Mouse (Mus musculus) olfactory bulb, adult 2 months (tissue): Measurements from ENCODE around the gene Rad51. TPM values are rescaled to one million over a fixed set of nuclear protein-coding genes. Genes with fewer than 3 reads are reported as not detected.

Experiments
- H3K27ac ChIP-seq: fragments of 200-500 bp; 2 replicates; pipeline ENCODE4 v1.5.1; 2012; ENCODE audit warnings: low read depth, low read length; ENCODE audit not compliant: insufficient read depth
- H3K4me1 ChIP-seq: fragments of 200-500 bp; 2 replicates; pipeline ENCODE4 v1.6.1; 2012; ENCODE audit warnings: low read length; ENCODE audit not compliant: control insufficient read depth, insufficient read depth
- H3K4me3 ChIP-seq: fragments of 200-500 bp; 2 replicates; pipeline ENCODE4 v1.5.1; 2012; ENCODE audit warnings: mild to moderate bottlenecking, low read depth, low read length, moderate library complexity; ENCODE audit not compliant: insufficient read depth
- CTCF ChIP-seq: fragments of 200-500 bp; IDR thresholded peaks from 2 replicates; pipeline ENCODE4 v1.5.1; 2012; ENCODE audit warnings: low read depth, mild to moderate bottlenecking, low read length, moderate library complexity; ENCODE audit not compliant: insufficient read depth
- POLR2A ChIP-seq: fragments of 200-500 bp; IDR thresholded peaks from 2 replicates; pipeline ENCODE4 v1.6.1; 2012; ENCODE audit warnings: mild to moderate bottlenecking, low read depth, low read length, moderate library complexity; ENCODE audit not compliant: insufficient read depth
- WGBS: fragments of 180-500 bp; shearing (Covaris S2); methylation state at CpG from one replicate; pipeline ENCODE4 v1.1.7; 2018; 5-methylcytosine and 5-hydroxymethylcytosine counted together
- polyA plus RNA-seq: library from polyadenylated mRNA; stranded (reverse); fragments of >200 nt; gene quantifications from 2 replicates; pipeline ENCODE4 v1.2.4, GENCODE M21; 2012; ENCODE audit warnings: low replicate concordance; ENCODE audit not compliant: missing spikeins, insufficient read depth, insufficient read length

Rad51 gene
- polyA plus RNA-seq, 1 experiment: not detected

DNA sequence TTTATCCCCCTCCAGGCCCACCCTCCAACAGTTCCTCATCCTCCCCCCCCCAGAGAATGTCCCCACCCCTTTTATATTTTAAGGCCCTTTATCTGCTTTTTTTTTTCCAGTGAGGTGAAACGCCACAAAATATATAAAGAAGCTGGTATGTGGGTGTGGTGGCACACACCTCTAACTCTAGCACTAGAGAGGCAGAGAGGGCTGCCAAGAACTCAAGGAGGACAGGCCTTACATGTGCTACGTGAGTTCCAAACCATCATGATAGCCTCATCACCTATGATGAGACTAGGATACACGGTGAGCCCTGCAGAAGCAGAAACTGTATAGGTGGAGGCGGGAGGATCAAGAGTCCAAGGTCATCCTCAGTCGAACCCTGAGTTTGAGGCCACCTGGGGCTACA, 78.4 kb downstream of the Rad51 start:
- Histone ChIP-seq H3K27ac (no peak overlapping the region), H3K4me3 (no peak overlapping the region), H3K4me1 (peaks cover 3% of the 10 kb centered on the region; the same call in 1 of the 2 replicates)
- WGBS: 82% methylated on average over 5 of the region's 5 CpGs
- TF ChIP-seq POLR2A (no peak), CTCF (no peak)

- H3K27ac ChIP-seq: no peak overlapping the region
- TF ChIP-seq CTCF (no peak), POLR2A (no peak)
- H3K4me1 ChIP-seq: peaks cover 4% of the 10 kb centered on the region
- H3K4me3 ChIP-seq: no peak overlapping the region
- 58% methylated on average over 5 of the region's 5 CpGs for WGBS
Measured at GRCm38 (mm10) chr2:119194140-119194539, 81.5 kb downstream of the Rad51 start.

DNA sequence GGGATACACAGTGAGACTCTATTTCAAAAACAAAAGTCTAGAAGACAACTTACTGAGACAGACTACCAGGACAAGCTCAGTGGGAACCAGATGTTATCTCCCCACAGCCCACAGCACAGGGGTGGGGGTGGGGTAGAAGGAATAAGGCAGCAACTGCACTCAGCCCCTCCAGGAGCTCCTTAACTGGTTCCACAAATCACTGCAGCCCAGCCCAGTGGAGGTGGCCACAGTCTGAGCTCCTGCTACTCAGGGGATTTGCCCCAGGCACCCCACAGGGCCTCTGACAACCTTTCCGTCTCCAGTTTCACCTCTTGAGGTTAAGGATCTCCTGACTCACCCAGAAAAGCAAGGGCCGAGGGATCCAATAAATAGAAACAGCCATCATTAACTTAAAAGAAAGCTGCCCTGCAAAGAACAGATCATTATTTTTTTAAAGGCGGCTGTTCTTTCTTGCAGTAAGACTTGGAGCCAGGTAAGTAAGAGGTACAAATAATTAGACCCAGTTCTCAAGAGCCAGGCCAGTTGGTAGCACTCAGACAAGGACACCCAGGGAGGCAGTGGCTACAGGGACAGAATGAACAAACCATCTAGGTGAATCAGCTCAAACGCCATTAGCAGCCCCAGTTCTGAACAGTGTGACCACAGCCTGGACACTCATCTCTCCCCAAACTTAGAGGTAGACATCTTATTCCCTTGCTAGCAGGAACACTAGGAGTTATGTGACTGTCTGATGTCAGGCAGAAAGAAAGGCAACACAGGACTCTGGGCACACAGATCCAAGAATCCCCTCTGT, 83.9 kb downstream of the Rad51 start:
- peaks cover 2% of the 10 kb centered on the region; the same call in 1 of the 2 replicates for H3K4me1 ChIP-seq
- no peak overlapping the region for H3K27ac ChIP-seq
- H3K4me3 ChIP-seq: no peak overlapping the region
- WGBS: 60% methylated on average over 4 of the region's 4 CpGs
- TF ChIP-seq POLR2A (no peak), CTCF (no peak)

Other genes starting within 250 kb of the Rad51 start
- gene Bahd1, start 212.4 kb upstream of the Rad51 start, polyA plus RNA-seq: not detected in 2 replicates
- gene Chst14, start 186.3 kb upstream of the Rad51 start, polyA plus RNA-seq: not detected in 2 replicates
- gene Ccdc32, start 83.4 kb upstream of the Rad51 start, polyA plus RNA-seq: not detected in 2 replicates
- gene Rpusd2, start 78.0 kb upstream of the Rad51 start, polyA plus RNA-seq: not detected in 2 replicates
- gene Knl1, start 65.7 kb upstream of the Rad51 start, polyA plus RNA-seq: not detected in 2 replicates
- gene Rmdn3, start 44.2 kb downstream of the Rad51 start, polyA plus RNA-seq: not detected in 2 replicates
- gene Gchfr, start 55.0 kb downstream of the Rad51 start, polyA plus RNA-seq: not detected in 2 replicates
- not detected in 2 replicates for gene Gm14137, start 61.7 kb downstream of the Rad51 start, polyA plus RNA-seq
- gene Zfyve19, start 95.8 kb downstream of the Rad51 start, polyA plus RNA-seq: not detected in 2 replicates
- gene Dnajc17, start 96.0 kb downstream of the Rad51 start, polyA plus RNA-seq: not detected in 2 replicates
- gene Ppp1r14d, start 117.1 kb downstream of the Rad51 start, polyA plus RNA-seq: not detected in 2 replicates
- not detected in 2 replicates for gene Spint1, start 124.6 kb downstream of the Rad51 start, polyA plus RNA-seq
- gene Rhov, start 158.5 kb downstream of the Rad51 start, polyA plus RNA-seq: not detected in 2 replicates
- gene Vps18, start 175.9 kb downstream of the Rad51 start, polyA plus RNA-seq: not detected in 2 replicates
- not detected in 2 replicates for gene Dll4, start 213.0 kb downstream of the Rad51 start, polyA plus RNA-seq
- not detected in 2 replicates for gene Chac1, start 238.4 kb downstream of the Rad51 start, polyA plus RNA-seq